Mouse (Mus musculus) lung, postnatal 0 days (tissue): Measurements from ENCODE around the gene Tbkbp1. TPM values are rescaled to one million over a fixed set of nuclear protein-coding genes. Genes with fewer than 3 reads are reported as not detected.

Source experiments
- ATAC-seq: fragments of 200-750 bp; cut with Nextera tagmentation; 2 replicates; pipeline ENCODE4 v1.8.0; 2017; ENCODE audit warnings: moderate library complexity
- DNase-seq: peaks from one replicate; pipeline ENCODE4 v3.0.0-alpha.2; 2016; ENCODE audit warnings: low spot score
- H3K27ac ChIP-seq: fragments of 300-500 bp; sonication (generic); 2 replicates; pipeline ENCODE4 v1.5.1; 2014; ENCODE audit warnings: antibody characterized with exemption, mild to moderate bottlenecking, low read length, mixed read lengths
- H3K27me3 ChIP-seq: fragments of 300-500 bp; sonication (generic); replicated peaks from 2 replicates; pipeline ENCODE4 v1.6.1; 2014; ENCODE audit warnings: low read length, mixed read lengths; ENCODE audit not compliant: insufficient read depth
- H3K36me3 ChIP-seq: fragments of 300-500 bp; sonication (generic); 2 replicates; pipeline ENCODE4 v1.6.1; 2014; ENCODE audit warnings: low read length, mixed read lengths; ENCODE audit not compliant: insufficient read depth
- H3K4me1 ChIP-seq: fragments of 300-500 bp; sonication (generic); 2 replicates; pipeline ENCODE4 v1.6.1; 2014; ENCODE audit warnings: antibody characterized with exemption, low read depth, low read length, mixed read lengths; ENCODE audit not compliant: insufficient read depth
- H3K4me2 ChIP-seq: fragments of 300-500 bp; sonication (generic); replicated peaks from 2 replicates; pipeline ENCODE4 v1.6.1; 2014; ENCODE audit warnings: low read depth, mild to moderate bottlenecking, low read length, moderate library complexity, mixed read lengths
- H3K4me3 ChIP-seq: fragments of 300-500 bp; sonication (generic); 2 replicates; pipeline ENCODE4 v1.5.1; 2014; ENCODE audit warnings: low read depth, low read length
- H3K9ac ChIP-seq: fragments of 300-500 bp; sonication (generic); replicated peaks from 2 replicates; pipeline ENCODE4 v1.6.1; 2014; ENCODE audit warnings: low read depth, mild to moderate bottlenecking
- H3K9me3 ChIP-seq: fragments of 300-500 bp; sonication (generic); 2 replicates; pipeline ENCODE4 v1.6.1; 2016; ENCODE audit warnings: low read length, mixed read lengths
- CTCF ChIP-seq: IDR thresholded peaks from 2 replicates; pipeline ENCODE4 v1.5.1; 2016; ENCODE audit warnings: antibody characterized with exemption, mild to moderate bottlenecking
- EP300 ChIP-seq: IDR thresholded peaks from 2 replicates; pipeline ENCODE4 v1.6.1; 2016; ENCODE audit warnings: antibody characterized with exemption, mild to moderate bottlenecking, control low read depth
- WGBS: fragments of 180-500 bp; shearing (Covaris S2); extraction: QIAGEN DNeasy Blood & Tissue Kit; methylation state at CpG from one replicate; pipeline ENCODE4 v1.1.7; 2014; 5-methylcytosine and 5-hydroxymethylcytosine counted together
- polyA plus RNA-seq: library from polyadenylated mRNA; unstranded; fragments of >200 nt; fragmentation: Nextera tagmentation; extraction: Ambion mirVana; gene quantifications from 2 replicates; pipeline ENCODE4 v1.2.1, GENCODE M21; 2015

The Tbkbp1 gene
- polyA plus RNA-seq, 1 experiment from 2014 or later, result 8.1 TPM

GRCm38 (mm10) chr11:97127470-97128223 lies 23.6 kb downstream of the Tbkbp1 start:
- H3K27me3 ChIP-seq, result no peaks in the 10 kb centered on the region
- no peak for TF ChIP-seq EP300
- TF ChIP-seq CTCF, result no peak
- H3K4me2 ChIP-seq, result peak overlapping the region; percentile 80
- ATAC-seq (peak; percentile 25; the same call in 1 of the 2 replicates), DNase-seq (no peak)
- H3K27ac ChIP-seq, result no peak overlapping the region
- peak overlapping the region; percentile 48 for H3K4me3 ChIP-seq
- no peak overlapping the region for H3K9ac ChIP-seq
- WGBS, result 22% methylated on average over 19 of the region's 19 CpGs
- H3K36me3 ChIP-seq, result no peaks in the 10 kb centered on the region
- no peaks in the 10 kb centered on the region for H3K9me3 ChIP-seq
- no peaks in the 10 kb centered on the region for H3K4me1 ChIP-seq

DNA sequence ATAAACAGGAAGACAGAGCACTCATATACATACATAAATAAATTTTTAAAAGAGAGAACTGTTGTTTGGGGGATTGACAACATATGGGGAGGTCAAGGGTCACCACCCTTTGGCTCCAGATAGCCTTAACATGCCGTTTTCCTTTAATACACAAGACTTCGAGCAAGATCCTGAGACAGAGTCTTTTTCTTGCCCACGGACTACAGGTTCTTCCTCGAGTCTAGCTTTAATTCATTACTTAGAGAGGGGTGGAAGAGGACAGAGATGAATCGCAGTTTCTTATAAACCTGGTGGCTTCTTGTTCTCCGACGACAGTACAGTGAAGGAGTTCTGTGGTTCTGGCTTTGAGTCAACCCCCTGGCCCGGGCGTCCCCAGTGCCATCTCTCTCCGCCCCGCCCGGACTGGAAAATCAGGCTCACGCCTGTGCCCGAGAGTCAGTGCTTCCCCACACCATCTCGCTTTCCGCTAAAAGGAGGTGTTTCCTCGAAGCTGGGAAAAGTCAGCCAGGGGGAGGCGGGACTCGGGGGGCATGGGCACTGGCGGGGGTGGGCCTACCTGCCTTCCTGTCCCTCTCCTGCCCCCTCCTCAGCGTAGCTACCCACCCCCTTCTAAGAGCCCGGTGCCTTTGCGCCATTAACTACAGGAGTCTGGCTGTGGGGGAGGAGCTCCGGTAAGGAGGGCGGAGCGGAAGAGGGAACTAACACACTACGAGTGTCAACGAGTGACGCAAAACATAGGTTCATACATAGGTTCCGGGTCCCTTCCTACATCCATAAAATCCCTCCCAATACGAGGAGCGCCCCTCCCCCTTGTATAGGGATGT lies 24.4 kb downstream of the Tbkbp1 start:
- 4% methylated on average over 31 of the region's 32 CpGs for WGBS
- no peak overlapping the region for H3K27ac ChIP-seq
- ATAC-seq, result peak; percentile 82

GRCm38 (mm10) chr11:97124266-97125036 lies 26.8 kb downstream of the Tbkbp1 start:
- Histone ChIP-seq H3K9me3 (no peaks in the 10 kb centered on the region), H3K27me3 (no peaks in the 10 kb centered on the region)

More for the DNA sequence above, 24.4 kb downstream of the Tbkbp1 start:
- Histone ChIP-seq H3K4me3 (peak overlapping the region; percentile 48), H3K4me1 (no peaks in the 10 kb centered on the region), H3K9ac (0 out of 2 replicates have a peak overlapping the region, but pooled peaks have one; percentile 12), H3K4me2 (peak overlapping the region; percentile 80), H3K9me3 (no peaks in the 10 kb centered on the region), H3K27me3 (no peaks in the 10 kb centered on the region), H3K36me3 (no peaks in the 10 kb centered on the region)
- peak; percentile 77 for DNase-seq
- no peak; the same call in 1 of the 2 replicates for TF ChIP-seq CTCF
- no peak for TF ChIP-seq EP300

GRCm38 (mm10) chr11:97123282-97123890 lies 27.9 kb downstream of the Tbkbp1 start:
- no peaks in the 10 kb centered on the region for H3K36me3 ChIP-seq
- no peak for TF ChIP-seq EP300
- peak; percentile 64 for TF ChIP-seq CTCF
- 0 out of 2 replicates have a peak, but pooled peaks cover 4% of the 10 kb centered on the region for H3K27me3 ChIP-seq
- H3K27ac ChIP-seq, result no peak overlapping the region
- H3K9ac ChIP-seq, result no peak overlapping the region
- WGBS, result 20% methylated on average over 11 of the region's 11 CpGs
- DNase-seq, result peak; percentile 22
- ATAC-seq, result no peak
- no peaks in the 10 kb centered on the region for H3K4me1 ChIP-seq
- H3K9me3 ChIP-seq, result no peaks in the 10 kb centered on the region
- no peak overlapping the region for H3K4me3 ChIP-seq
- H3K4me2 ChIP-seq, result no peak overlapping the region

More at GRCm38 (mm10) chr11:97124266-97125036, 26.8 kb downstream of the Tbkbp1 start:
- WGBS, result 54% methylated on average over 10 of the region's 10 CpGs
- Histone ChIP-seq H3K27ac (no peak overlapping the region), H3K4me2 (no peak overlapping the region), H3K9ac (no peak overlapping the region), H3K4me1 (no peaks in the 10 kb centered on the region), H3K4me3 (no peak overlapping the region), H3K36me3 (no peaks in the 10 kb centered on the region)
- no peak for DNase-seq
- TF ChIP-seq CTCF, result no peak
- no peak for TF ChIP-seq EP300
- no peak for ATAC-seq

DNA sequence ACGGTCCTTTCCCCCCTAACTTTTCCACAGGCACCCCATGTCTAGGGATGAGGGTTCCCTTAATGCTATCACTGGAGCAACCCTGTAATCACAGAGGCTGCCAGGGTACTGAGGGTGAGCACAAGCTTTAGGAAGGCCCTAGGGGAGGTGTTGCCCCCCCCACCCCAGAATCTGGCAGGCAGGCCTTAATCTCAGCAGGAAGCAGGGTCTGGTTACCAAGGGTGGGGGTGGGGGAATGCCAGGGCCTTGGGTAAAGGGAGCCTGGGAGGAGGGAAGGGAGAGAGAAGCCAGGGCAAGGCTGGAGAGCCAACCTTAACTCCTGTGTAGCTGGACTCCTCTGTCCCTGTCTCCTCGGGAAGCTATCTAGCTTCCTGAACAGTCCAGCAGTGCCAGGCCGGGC lies 30.7 kb downstream of the Tbkbp1 start:
- 60% methylated on average over 3 of the region's 3 CpGs for WGBS
- no peak for ATAC-seq
- Histone ChIP-seq H3K27me3 (peaks cover 12% of the 10 kb centered on the region), H3K4me1 (no peaks in the 10 kb centered on the region), H3K27ac (no peak overlapping the region), H3K9ac (no peak overlapping the region), H3K36me3 (no peaks in the 10 kb centered on the region), H3K9me3 (no peaks in the 10 kb centered on the region), H3K4me3 (no peak overlapping the region), H3K4me2 (no peak overlapping the region)
- DNase-seq, result no peak
- no peak for TF ChIP-seq CTCF
- no peak for TF ChIP-seq EP300
